Mouse (Mus musculus): ENCODE results near the gene Lsm14b. TPM values are rescaled to one million over a fixed set of nuclear protein-coding genes. Genes with fewer than 3 reads are reported as not detected.
A peak's percentile ranks its signal among the peaks of the same experiment; 100 is the strongest.

Lsm14b gene
- polyA plus RNA-seq, 1 experiment = 45.3 TPM

DNA sequence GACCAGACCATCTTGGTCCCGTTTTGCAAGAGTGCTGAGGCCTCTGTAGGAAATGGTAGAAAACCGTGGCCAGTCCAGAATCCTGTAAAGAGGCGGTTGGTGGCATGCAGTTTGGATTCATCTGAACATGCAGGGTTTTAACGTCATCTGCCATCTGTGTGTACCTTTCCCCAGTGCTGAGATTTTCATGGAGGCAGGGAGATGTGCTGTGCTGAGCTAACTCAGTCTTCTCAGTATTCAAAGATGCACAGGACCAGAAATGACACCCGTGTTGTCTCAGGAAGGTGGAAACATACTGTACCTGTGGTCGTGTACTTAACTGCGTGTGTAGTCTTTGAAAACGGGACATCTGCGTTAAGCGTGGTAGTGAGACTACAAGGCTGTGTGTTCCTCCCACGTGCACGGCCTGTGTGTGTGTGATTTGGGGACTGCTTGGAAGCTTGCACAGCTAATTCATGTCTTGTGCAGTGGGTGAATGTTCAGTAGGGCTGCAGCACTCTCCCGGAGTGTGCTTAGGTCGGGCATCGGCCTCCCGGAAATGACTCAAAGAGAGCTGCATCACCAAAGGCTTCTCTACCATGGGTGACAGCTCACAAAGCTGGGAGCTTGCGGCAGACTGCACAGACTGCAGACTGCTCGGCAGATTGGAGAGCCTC is 23.3 kb downstream of the Lsm14b start:
- TF ChIP-seq POLR2A (IDR thresholded peaks at IDR 0.05; ENCODE audit: control insufficient read depth, extremely low read depth, insufficient read depth, low read length, poor library complexity) (no peak), CTCF (IDR thresholded peaks at IDR 0.05; ENCODE audit: borderline replicate concordance, control insufficient read depth, extremely low read depth, insufficient read depth, low read length, poor library complexity) (no peak)
- H3K27me3 ChIP-seq (ENCODE audit: control insufficient read depth, insufficient read depth, low read length) = no peaks in the 10 kb centered on the region
- no peak overlapping the region for H3K4me3 ChIP-seq (ENCODE audit: control insufficient read depth, insufficient read depth, low read length)
- peaks cover 15% of the 10 kb centered on the region for H3K4me1 ChIP-seq (replicated peaks; ENCODE audit: control insufficient read depth, insufficient read depth, low read length)
- no peak for DNase-seq
- no peak overlapping the region for H3K27ac ChIP-seq (ENCODE audit: control insufficient read depth, insufficient read depth, low read length)
- WGBS = 95% methylated on average over 18 of the region's 18 CpGs
- no peaks in the 10 kb centered on the region for H3K36me3 ChIP-seq (ENCODE audit: control insufficient read depth, insufficient read depth, low read length)

DNA sequence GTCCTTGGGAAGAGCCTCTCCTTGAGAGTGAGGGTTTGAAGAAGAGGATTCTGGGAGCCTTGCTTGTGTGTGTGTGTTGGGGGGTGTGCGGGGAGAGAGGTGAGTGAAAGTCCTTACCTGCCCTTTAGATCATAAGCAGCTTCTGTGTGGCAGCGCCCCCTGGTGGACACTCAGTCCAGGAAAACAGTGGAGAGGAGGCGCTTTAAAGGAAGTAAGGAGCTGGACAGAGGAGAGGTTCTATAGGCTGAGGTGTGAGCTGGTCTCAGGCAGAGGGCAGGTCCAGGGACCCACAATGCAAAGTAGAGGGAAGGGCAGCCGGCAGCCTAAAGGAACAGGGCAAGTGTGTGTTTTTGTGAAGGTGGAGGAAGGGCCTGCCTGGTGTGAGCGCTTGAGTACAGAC is 26.2 kb downstream of the Lsm14b start:
- Histone ChIP-seq H3K36me3 (ENCODE audit: control insufficient read depth, insufficient read depth, low read length) (peaks cover 4% of the 10 kb centered on the region), H3K27me3 (ENCODE audit: control insufficient read depth, insufficient read depth, low read length) (no peaks in the 10 kb centered on the region), H3K4me3 (ENCODE audit: control insufficient read depth, insufficient read depth, low read length) (no peak overlapping the region), H3K27ac (ENCODE audit: control insufficient read depth, insufficient read depth, low read length) (no peak overlapping the region), H3K4me1 (replicated peaks; ENCODE audit: control insufficient read depth, insufficient read depth, low read length) (peaks cover 3% of the 10 kb centered on the region)
- no peak for TF ChIP-seq POLR2A (IDR thresholded peaks at IDR 0.05; ENCODE audit: control insufficient read depth, extremely low read depth, insufficient read depth, low read length, poor library complexity)
- peak; percentile 78; the same call in 1 of the 2 replicates for TF ChIP-seq CTCF (IDR thresholded peaks at IDR 0.05; ENCODE audit: borderline replicate concordance, control insufficient read depth, extremely low read depth, insufficient read depth, low read length, poor library complexity)
- peak; percentile 85 for DNase-seq
- WGBS = 25% methylated on average over 5 of the region's 5 CpGs

DNA sequence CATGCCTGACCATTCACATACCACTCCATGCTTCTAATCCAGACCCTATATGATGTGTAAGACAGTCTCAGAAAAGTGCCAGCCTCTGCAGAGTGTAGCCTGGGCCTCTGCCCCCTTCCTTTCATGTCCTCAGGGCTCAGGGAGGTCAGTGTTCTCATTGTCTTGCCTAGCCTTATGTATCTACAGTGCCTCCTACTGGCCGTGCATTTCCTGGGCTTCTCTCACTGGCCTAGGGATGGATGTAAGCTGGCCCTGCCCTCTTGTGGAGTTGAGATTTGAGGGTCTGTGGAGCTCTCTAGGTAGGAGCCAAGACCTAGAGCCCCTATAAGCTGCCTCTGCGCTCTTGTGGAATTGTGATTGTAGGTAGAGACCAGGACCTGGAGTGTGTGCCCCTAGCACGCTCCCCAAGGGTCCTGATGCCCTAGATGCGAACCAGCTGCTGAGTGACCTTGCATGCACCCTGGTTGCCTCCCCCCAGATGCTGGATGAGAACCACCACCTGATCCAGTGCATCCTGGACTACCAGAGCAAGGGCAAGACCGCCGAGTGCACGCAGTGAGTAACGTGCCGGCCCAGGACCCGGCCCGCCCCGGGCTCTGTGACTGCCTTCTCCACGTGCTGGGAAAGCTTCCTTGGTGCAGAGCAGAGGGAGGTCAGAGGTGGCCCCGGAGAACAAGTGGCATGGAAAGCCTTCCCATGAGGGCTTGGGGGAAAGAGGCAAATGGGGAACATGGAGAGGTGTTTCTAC is 27.4 kb downstream of the Lsm14b start:
- peak; percentile 39 for DNase-seq
- TF ChIP-seq POLR2A (IDR thresholded peaks at IDR 0.05; ENCODE audit: control insufficient read depth, extremely low read depth, insufficient read depth, low read length, poor library complexity) (no peak), CTCF (IDR thresholded peaks at IDR 0.05; ENCODE audit: borderline replicate concordance, control insufficient read depth, extremely low read depth, insufficient read depth, low read length, poor library complexity) (no peak)
- H3K4me3 ChIP-seq (ENCODE audit: control insufficient read depth, insufficient read depth, low read length) = no peak overlapping the region
- H3K27me3 ChIP-seq (ENCODE audit: control insufficient read depth, insufficient read depth, low read length) = no peaks in the 10 kb centered on the region
- H3K4me1 ChIP-seq (replicated peaks; ENCODE audit: control insufficient read depth, insufficient read depth, low read length) = peaks cover 3% of the 10 kb centered on the region
- 95% methylated on average over 14 of the region's 14 CpGs for WGBS
- H3K36me3 ChIP-seq (ENCODE audit: control insufficient read depth, insufficient read depth, low read length) = peaks cover 8% of the 10 kb centered on the region
- no peak overlapping the region for H3K27ac ChIP-seq (ENCODE audit: control insufficient read depth, insufficient read depth, low read length)

DNA sequence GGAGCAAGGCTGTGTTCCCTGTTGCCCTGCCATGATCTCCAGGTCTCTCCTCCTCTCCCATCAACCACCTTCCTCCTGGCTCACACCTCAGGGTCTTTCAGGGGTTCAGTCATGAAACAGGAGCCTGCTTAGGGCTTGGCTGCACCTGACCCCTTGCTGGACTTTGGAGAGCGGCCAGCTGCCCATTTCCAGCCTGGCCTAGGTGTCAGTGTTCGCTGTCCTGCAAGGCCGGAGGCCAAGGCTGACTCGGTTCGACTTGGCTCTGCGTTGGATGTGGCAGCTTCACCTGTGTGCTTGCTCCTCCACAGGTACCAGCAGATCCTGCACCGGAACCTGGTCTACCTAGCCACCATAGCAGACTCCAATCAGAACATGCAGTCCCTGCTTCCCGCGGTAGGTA is 28.2 kb downstream of the Lsm14b start:
- H3K4me3 ChIP-seq (ENCODE audit: control insufficient read depth, insufficient read depth, low read length) = no peak overlapping the region
- H3K36me3 ChIP-seq (ENCODE audit: control insufficient read depth, insufficient read depth, low read length) = peaks cover 8% of the 10 kb centered on the region
- no peak overlapping the region for H3K27ac ChIP-seq (ENCODE audit: control insufficient read depth, insufficient read depth, low read length)
- H3K27me3 ChIP-seq (ENCODE audit: control insufficient read depth, insufficient read depth, low read length) = no peaks in the 10 kb centered on the region
- WGBS = 94% methylated on average over 9 of the region's 9 CpGs
- DNase-seq = no peak
- TF ChIP-seq CTCF (IDR thresholded peaks at IDR 0.05; ENCODE audit: borderline replicate concordance, control insufficient read depth, extremely low read depth, insufficient read depth, low read length, poor library complexity) (no peak), POLR2A (IDR thresholded peaks at IDR 0.05; ENCODE audit: control insufficient read depth, extremely low read depth, insufficient read depth, low read length, poor library complexity) (no peak)
- peaks cover 3% of the 10 kb centered on the region for H3K4me1 ChIP-seq (replicated peaks; ENCODE audit: control insufficient read depth, insufficient read depth, low read length)

DNA sequence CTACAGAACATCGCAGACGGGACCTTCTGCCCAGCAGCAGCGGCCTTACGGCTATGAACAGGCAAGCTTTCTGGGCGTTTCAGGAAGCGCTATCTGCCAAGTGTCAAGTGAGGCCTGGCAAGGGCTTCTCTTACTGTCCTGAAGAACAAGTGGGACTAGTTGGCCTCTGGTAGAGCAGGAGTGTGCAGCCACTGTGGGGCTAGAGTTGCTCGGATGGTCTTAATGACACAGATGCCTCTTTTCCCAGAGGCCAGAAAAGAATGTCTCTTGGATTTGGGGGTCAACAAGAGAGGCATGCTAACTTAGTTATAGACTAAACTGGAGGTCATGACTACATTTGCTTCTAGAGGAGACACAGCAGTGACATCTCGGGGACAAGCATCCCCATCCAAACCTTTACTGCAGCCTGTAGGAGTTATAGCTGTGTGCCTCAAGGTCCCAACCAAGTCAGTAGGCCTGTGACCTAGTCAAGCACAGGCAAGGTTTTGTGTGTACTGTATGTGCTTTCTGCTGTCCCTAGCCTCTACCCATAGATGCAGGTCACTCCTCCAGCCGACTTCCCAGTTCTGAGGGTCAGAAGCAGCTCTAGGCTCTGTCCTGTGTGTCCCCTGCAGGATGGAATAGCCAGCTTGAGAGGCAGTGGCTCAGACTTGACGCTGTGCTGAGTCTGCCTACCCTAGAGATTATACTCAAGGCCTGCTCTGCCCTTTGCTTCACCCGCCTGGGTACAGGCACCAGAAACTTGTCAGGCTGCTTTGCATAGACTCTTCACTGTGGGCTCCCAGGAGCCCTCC is 38.7 kb downstream of the Lsm14b start:
- WGBS = 97% methylated on average over 11 of the region's 11 CpGs
- Histone ChIP-seq H3K36me3 (ENCODE audit: control insufficient read depth, insufficient read depth, low read length) (peaks cover 9% of the 10 kb centered on the region; the same call in 1 of the 2 replicates), H3K4me3 (ENCODE audit: control insufficient read depth, insufficient read depth, low read length) (no peak overlapping the region), H3K4me1 (replicated peaks; ENCODE audit: control insufficient read depth, insufficient read depth, low read length) (no peaks in the 10 kb centered on the region), H3K27me3 (ENCODE audit: control insufficient read depth, insufficient read depth, low read length) (no peaks in the 10 kb centered on the region), H3K27ac (ENCODE audit: control insufficient read depth, insufficient read depth, low read length) (no peak overlapping the region)
- DNase-seq = no peak
- TF ChIP-seq CTCF (IDR thresholded peaks at IDR 0.05; ENCODE audit: borderline replicate concordance, control insufficient read depth, extremely low read depth, insufficient read depth, low read length, poor library complexity) (no peak), POLR2A (IDR thresholded peaks at IDR 0.05; ENCODE audit: control insufficient read depth, extremely low read depth, insufficient read depth, low read length, poor library complexity) (no peak)

DNA sequence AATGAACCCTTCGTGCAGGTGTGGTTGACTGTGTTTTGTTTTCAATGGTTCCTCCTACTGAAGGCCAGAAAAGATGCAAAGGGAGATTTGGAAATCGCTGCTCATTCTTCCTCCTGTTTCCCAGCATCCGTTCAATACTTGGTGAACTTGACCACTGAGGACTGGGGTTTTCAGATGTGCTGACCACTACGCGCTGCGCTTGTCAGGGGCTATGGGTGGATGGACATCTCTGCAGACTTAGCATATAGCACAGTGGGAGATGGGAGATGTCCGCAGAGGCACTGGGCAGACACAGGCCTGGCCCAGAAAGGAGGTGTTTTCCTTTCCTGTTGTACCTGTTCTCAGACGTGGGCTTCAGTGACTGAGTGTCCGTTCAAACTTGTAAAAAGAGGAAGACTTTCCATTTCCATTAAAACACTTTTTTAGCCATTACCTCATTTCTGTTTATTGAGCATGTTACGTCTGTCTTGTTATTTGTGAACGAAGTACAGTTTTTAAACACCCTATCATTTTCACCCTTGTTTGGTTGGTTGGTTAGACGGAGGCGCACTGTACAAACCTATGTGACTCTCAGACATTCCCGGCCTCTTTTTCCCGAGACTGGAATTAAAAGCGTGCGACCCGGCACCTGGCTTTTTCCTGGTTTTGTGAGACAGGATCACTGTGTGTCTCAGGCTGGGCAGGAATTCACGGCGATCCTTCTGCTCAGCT is 45.1 kb downstream of the Lsm14b start:
- H3K27me3 ChIP-seq (ENCODE audit: control insufficient read depth, insufficient read depth, low read length) = no peaks in the 10 kb centered on the region
- TF ChIP-seq CTCF (IDR thresholded peaks at IDR 0.05; ENCODE audit: borderline replicate concordance, control insufficient read depth, extremely low read depth, insufficient read depth, low read length, poor library complexity) (no peak), POLR2A (IDR thresholded peaks at IDR 0.05; ENCODE audit: control insufficient read depth, extremely low read depth, insufficient read depth, low read length, poor library complexity) (no peak)
- no peaks in the 10 kb centered on the region for H3K36me3 ChIP-seq (ENCODE audit: control insufficient read depth, insufficient read depth, low read length)
- 32% methylated on average over 20 of the region's 20 CpGs for WGBS
- H3K4me3 ChIP-seq (ENCODE audit: control insufficient read depth, insufficient read depth, low read length) = peak overlapping the region; percentile 96
- peaks cover 28% of the 10 kb centered on the region for H3K4me1 ChIP-seq (replicated peaks; ENCODE audit: control insufficient read depth, insufficient read depth, low read length)
- no peak for DNase-seq
- no peak overlapping the region; the same call in 1 of the 2 replicates for H3K27ac ChIP-seq (ENCODE audit: control insufficient read depth, insufficient read depth, low read length)
